Mouse (Mus musculus) heart, adult 18-20 months (tissue): ENCODE results near the gene Acad8. TPM values are rescaled to one million over a fixed set of nuclear protein-coding genes. Genes with fewer than 3 reads are reported as not detected.

Experiments used
- DNase-seq, 2 experiments: peaks; one replicate each; pipeline ENCODE4 v3.0.0; 2021 to 2022; ENCODE audit warnings: mixed read lengths in 1 of 2
- long read RNA-seq, 2 experiments: library from polyadenylated mRNA; stranded (forward); transcript quantifications; one replicate each; pipeline ENCODE4 v2.0.0; 2021
- total RNA-seq, 2 experiments: library from RNA; stranded (reverse); gene quantifications; 2 replicates each; pipeline ENCODE4 v1.2.3; 2021

The Acad8 gene
- total RNA-seq: 10 to 100 TPM; 53.4 to 61.9 TPM
- long read RNA-seq, experiment 1, transcript Acad8-201 (11 exons, 2,859 nt): major isoform, 102 of 132 reads
- long read RNA-seq, experiment 1, partial matches to known transcripts: 2 of 132 reads
- long read RNA-seq, experiment 1, other reads (novel, unspliced or antisense): 26 of 132 reads
- long read RNA-seq, experiment 2, transcript Acad8-201 (11 exons, 2,859 nt): major isoform, 45 of 68 reads
- long read RNA-seq, experiment 2, partial matches to known transcripts: 3 of 68 reads
- long read RNA-seq, experiment 2, other reads (novel, unspliced or antisense): 16 of 68 reads

- peak; percentile 97 for DNase-seq
Measured at GRCm38 (mm10) chr9:26999461-27000395, at the start of gene Acad8, which contains the start of gene Thyn1. TSS of gene Acad8 (minus strand) at chr9:26999566. TSS of gene Thyn1 (plus strand) at chr9:26999710.

- DNase-seq: no peak
Measured at GRCm38 (mm10) chr9:27043892-27044291, 44.5 kb upstream of the Acad8 start.

GRCm38 (mm10) chr9:27030763-27031100 is 31.4 kb upstream of the Acad8 start:
- DNase-seq: no peak

GRCm38 (mm10) chr9:27029828-27030762 is 30.7 kb upstream of the Acad8 start, which contains the start of the genes Vps26b and Ncapd3:
TSS of gene Vps26b (minus strand) at chr9:27030065.
TSS of gene Ncapd3 (plus strand) at chr9:27030175.
- peak; percentile 97 to 98 for DNase-seq

- DNase-seq: peak; percentile 48 to 57
Measured at GRCm38 (mm10) chr9:27029022-27029827, 29.9 kb upstream of the Acad8 start.

GRCm38 (mm10) chr9:27026708-27027107 is 27.3 kb upstream of the Acad8 start:
- DNase-seq: no peak

- DNase-seq: peak in 1 of 2 experiments; percentile 10
Measured at GRCm38 (mm10) chr9:27023681-27024080, 24.3 kb upstream of the Acad8 start.

GRCm38 (mm10) chr9:27018961-27019360 is 19.6 kb upstream of the Acad8 start:
- no peak for DNase-seq

GRCm38 (mm10) chr9:27011572-27011971 is 12.2 kb upstream of the Acad8 start:
- no peak for DNase-seq

GRCm38 (mm10) chr9:27009231-27009630 is 9.9 kb upstream of the Acad8 start:
- DNase-seq: no peak

- DNase-seq: no peak
Measured at GRCm38 (mm10) chr9:27006866-27007265, 7.5 kb upstream of the Acad8 start.

GRCm38 (mm10) chr9:27005933-27006332 is 6.6 kb upstream of the Acad8 start:
- DNase-seq: no peak

- DNase-seq: no peak
Measured at GRCm38 (mm10) chr9:27005231-27005630, 5.9 kb upstream of the Acad8 start.

- DNase-seq: no peak
Measured at GRCm38 (mm10) chr9:26998669-26999460, 501 bp downstream of the Acad8 start.

GRCm38 (mm10) chr9:26997501-26997900 is 1.9 kb downstream of the Acad8 start:
- DNase-seq: no peak

GRCm38 (mm10) chr9:26997062-26997461 is 2.3 kb downstream of the Acad8 start:
- peak in 1 of 2 experiments; percentile 26 for DNase-seq

- no peak for DNase-seq
Measured at GRCm38 (mm10) chr9:26993900-26994299, 5.5 kb downstream of the Acad8 start.

- peak in 1 of 2 experiments; percentile 14 for DNase-seq
Measured at GRCm38 (mm10) chr9:26993118-26993517, 6.2 kb downstream of the Acad8 start.

- no peak for DNase-seq
Measured at GRCm38 (mm10) chr9:26990181-26990580, 9.2 kb downstream of the Acad8 start.

- DNase-seq: no peak
Measured at GRCm38 (mm10) chr9:26985668-26986277, 13.6 kb downstream of the Acad8 start.
